Mouse (Mus musculus) erythroblast, embryonic 14.5 days (primary cell): ENCODE data around the gene Rab1a.

Experiments used
- GATA1 ChIP-seq: IDR thresholded peaks from 2 replicates; pipeline ENCODE4 v1.6.1; 2012; ENCODE audit warnings: low read length, inconsistent platforms, mixed read lengths
- TAL1 ChIP-seq: IDR thresholded peaks from 3 replicates; pipeline ENCODE4 v1.6.1; 2012; ENCODE audit warnings: low read length, inconsistent platforms, mixed read lengths

- TF ChIP-seq TAL1 (no peak), GATA1 (no peak)
Measured at GRCm38 (mm10) chr11:20225938-20226337, 24.7 kb downstream of the Rab1a start.
